Mouse (Mus musculus) heart, adult 2 months (tissue): Measurements from ENCODE around the gene Ctsk.

Experiments
- CTCF ChIP-seq: fragments of 200-600 bp; IDR thresholded peaks from 2 replicates; pipeline ENCODE4 v1.8.1; 2022; ENCODE audit warnings: antibody characterized with exemption, mild to moderate bottlenecking, moderate library complexity
- POLR2A ChIP-seq: fragments of 200-500 bp; IDR thresholded peaks from 2 replicates; pipeline ENCODE4 v1.6.1; 2011; ENCODE audit warnings: mild to moderate bottlenecking, low read depth, low read length, control low read depth; ENCODE audit not compliant: insufficient read depth

- TF ChIP-seq CTCF (no peak), POLR2A (no peak)
These were observed 24.6 kb downstream of the Ctsk start for GRCm38 (mm10) chr3:95523662-95524061.
